Comparison of ENCODE assay signal across 8 mouse cellular contexts in genomic region chr2:48950316-48950880, GRCm38 (mm10). TPM values are rescaled to one million over a fixed set of nuclear protein-coding genes. Genes with fewer than 3 reads are reported as not detected.
DNase-seq lines count a peak whose midpoint lies in the region; ATAC-seq and TF ChIP-seq lines count a peak whose summit lies in the region.

No protein-coding gene starts in this region.

- peaks cover 97% of the 10 kb centered on the region for H3K79me2 ChIP-seq in macrophage (ENCODE audit: inconsistent target)

- peak; percentile 27 for DNase-seq in adrenal gland, postnatal 10 days
- DNase-seq in adrenal gland, postnatal 14 days: no peak
- DNase-seq in thymus, adult 2 months: no peak
- no peak for DNase-seq in thymus, postnatal 10 days (ENCODE audit: low spot score in 2 of 2)
- no peak for DNase-seq in spleen, adult 12 weeks (ENCODE audit: low spot score)

- H3K36me3 ChIP-seq in thymus, adult 2 months (ENCODE audit: control insufficient read depth, insufficient read depth, low read length): no peaks in the 10 kb centered on the region
- no peaks in the 10 kb centered on the region for H3K36me3 ChIP-seq in hindbrain, embryonic 15.5 days
- H3K36me3 ChIP-seq in macrophage (ENCODE audit: inconsistent target): no peaks in the 10 kb centered on the region

- ATAC-seq in hindbrain, embryonic 15.5 days (ENCODE audit: low FRiP score, low read depth): no peak
- ATAC-seq in frontal cortex, adult (ENCODE audit: low TSS enrichment): no peak

- TF ChIP-seq CTCF in thymus, adult 2 months (IDR thresholded peaks at IDR 0.05; ENCODE audit: borderline replicate concordance, control insufficient read depth, extremely low read depth, insufficient read depth, low read length, poor library complexity): no peak

- TF ChIP-seq POLR2A in thymus, adult 2 months (IDR thresholded peaks at IDR 0.05; ENCODE audit: control insufficient read depth, extremely low read depth, insufficient read depth, low read length, poor library complexity): no peak

- H3K4me1 ChIP-seq in thymus, adult 2 months (replicated peaks; ENCODE audit: control insufficient read depth, insufficient read depth, low read length): no peaks in the 10 kb centered on the region
- H3K4me1 ChIP-seq in hindbrain, embryonic 15.5 days (replicated peaks): peaks cover 17% of the 10 kb centered on the region

- 6% methylated on average over 5 of the region's 6 CpGs for WGBS in thymus, adult 2 months
- 6% methylated on average over 6 of the region's 6 CpGs for WGBS in hindbrain, embryonic 15.5 days
- 6% methylated on average over 5 of the region's 6 CpGs for WGBS in macrophage (ENCODE audit: missing documents)

- peak overlapping the region; percentile 93 for H3K27ac ChIP-seq in thymus, adult 2 months (ENCODE audit: control insufficient read depth, insufficient read depth, low read length)
- H3K27ac ChIP-seq in hindbrain, embryonic 15.5 days (replicated peaks): peak overlapping the region; percentile 96
- peak overlapping the region; percentile 96 for H3K27ac ChIP-seq in macrophage

- no peaks in the 10 kb centered on the region for H3K9me3 ChIP-seq in hindbrain, embryonic 15.5 days

- peak overlapping the region; percentile 89 for H3K4me3 ChIP-seq in thymus, adult 2 months (ENCODE audit: control insufficient read depth, insufficient read depth, low read length)
- peak overlapping the region; percentile 86 for H3K4me3 ChIP-seq in hindbrain, embryonic 15.5 days
- peak overlapping the region; percentile 98 for H3K4me3 ChIP-seq in macrophage (ENCODE audit: inconsistent target)

- H3K9ac ChIP-seq in hindbrain, embryonic 15.5 days: peak overlapping the region; percentile 71

- H3K4me2 ChIP-seq in hindbrain, embryonic 15.5 days: peak overlapping the region; percentile 58

- no peaks in the 10 kb centered on the region for H3K27me3 ChIP-seq in thymus, adult 2 months (ENCODE audit: control insufficient read depth, insufficient read depth, low read length)
- H3K27me3 ChIP-seq in hindbrain, embryonic 15.5 days: no peaks in the 10 kb centered on the region

RNA-seq across cellular contexts. Expression of gene Orc4, which starts 0.3 kb away (rescaled TPM):
- 10 to 100 TPM; 42.1 to 58.5 TPM for total RNA-seq in adrenal gland, postnatal 10 days (2021)
- 52.6 and 62.3 TPM in 2 replicates for total RNA-seq in adrenal gland, postnatal 14 days (2021)
- 19.0 and 21.7 TPM in 2 replicates for polyA plus RNA-seq in thymus, adult 2 months (2012; rRNA removed)
- 83.6 and 85.5 TPM in 2 replicates for polyA plus RNA-seq in hindbrain, embryonic 15.5 days (2015; fragmentation: Nextera tagmentation; extraction: Ambion mirVana)
- total RNA-seq in macrophage (2018; cell fraction: chromatin; rRNA removed): 100 to 1,000 TPM in 23 of 26 experiments, 10 to 100 TPM in 3; 72.3 to 232 (median 151) TPM
- total RNA-seq in macrophage (2018; cell fraction: cytosol; rRNA removed): 10 to 100 TPM; 19.9 to 45.4 (median 29.6) TPM
- 100 to 1,000 TPM in 20 of 26 experiments, 10 to 100 TPM in 6; 57.1 to 216 (median 120) TPM for total RNA-seq in macrophage (2018; cell fraction: nucleus; rRNA removed)
- polyA plus RNA-seq in macrophage (2018): 33.0 to 39.4 TPM (median 33.2 TPM) in 3 replicates

RNA-seq across cellular contexts. Expression of gene Mbd5, which starts 1.1 kb away (rescaled TPM):
- 10 to 100 TPM; 42.2 to 44.1 TPM for total RNA-seq in adrenal gland, postnatal 10 days (2021)
- 41.6 and 46.8 TPM in 2 replicates for total RNA-seq in adrenal gland, postnatal 14 days (2021)
- polyA plus RNA-seq in thymus, adult 2 months (2012; rRNA removed): 10.0 and 10.7 TPM in 2 replicates
- polyA plus RNA-seq in hindbrain, embryonic 15.5 days (2015; fragmentation: Nextera tagmentation; extraction: Ambion mirVana): 35.2 and 36.5 TPM in 2 replicates
- 100 to 1,000 TPM in 21 of 26 experiments, 10 to 100 TPM in 5; 32.8 to 238 (median 183) TPM for total RNA-seq in macrophage (2018; cell fraction: chromatin; rRNA removed)
- 10 to 100 TPM; 16.6 to 30.5 (median 24.3) TPM for total RNA-seq in macrophage (2018; cell fraction: cytosol; rRNA removed)
- total RNA-seq in macrophage (2018; cell fraction: nucleus; rRNA removed): 100 to 1,000 TPM in 12 of 26 experiments, 10 to 100 TPM in 14; 41.4 to 202 (median 96.1) TPM
- 13.3 to 14.3 TPM (median 13.8 TPM) in 3 replicates for polyA plus RNA-seq in macrophage (2018)
